Mouse (Mus musculus) erythroblast, embryonic 14.5 days (primary cell): Measurements from ENCODE around the gene Rab25.

ENCODE experiments used
- GATA1 ChIP-seq: IDR thresholded peaks from 2 replicates; pipeline ENCODE4 v1.6.1; 2012; ENCODE audit warnings: low read length, inconsistent platforms, mixed read lengths
- TAL1 ChIP-seq: IDR thresholded peaks from 3 replicates; pipeline ENCODE4 v1.6.1; 2012; ENCODE audit warnings: low read length, inconsistent platforms, mixed read lengths

- no peak for TF ChIP-seq TAL1
- TF ChIP-seq GATA1: no peak
Observed at GRCm38 (mm10) chr3:88540085-88540484, 8.0 kb downstream of the Rab25 start.
